9 mouse cellular contexts compared by ENCODE assay signal in genomic region chr2:116009097-116009970, GRCm38 (mm10). TPM values are rescaled to one million over a fixed set of nuclear protein-coding genes. Genes with fewer than 3 reads are reported as not detected.
DNase-seq lines count a peak whose midpoint lies in the region; ATAC-seq lines count a peak whose summit lies in the region.
"Had no signal": no experiment of that assay in that cellular context is flagged by ENCODE, and none has a peak within 500 bp of the region (broad histone marks: within the 10 kb centered on the region; RNA-seq: fewer than 3 reads in every experiment).

No protein-coding gene starts in this region.

- peak overlapping the region; percentile 45 for H3K9ac ChIP-seq in forebrain, embryonic 11.5 days (ENCODE audit: low read length)
- H3K9ac ChIP-seq in limb, embryonic 13.5 days, result peak overlapping the region; percentile 57

- peak; percentile 90 for ATAC-seq in forebrain, embryonic 11.5 days (replicated peaks; ENCODE audit: low FRiP score)
- 0 out of 2 replicates have a peak, but pooled peaks have one; percentile 32 for ATAC-seq in limb, embryonic 13.5 days (ENCODE audit: low FRiP score, low read depth)
- ATAC-seq: Patski had no signal

- H3K4me3 ChIP-seq in forebrain, embryonic 11.5 days (ENCODE audit: low read depth, low read length), result peak overlapping the region; percentile 3; the same call in 1 of the 2 replicates
- peak overlapping the region; percentile 37 for H3K4me3 ChIP-seq in limb, embryonic 13.5 days

- peaks cover 14% of the 10 kb centered on the region for H3K4me1 ChIP-seq in forebrain, embryonic 11.5 days (replicated peaks; ENCODE audit: control insufficient read depth, insufficient read depth, low read length)
- H3K4me1 ChIP-seq in limb, embryonic 13.5 days, result peaks cover 9% of the 10 kb centered on the region

- DNase-seq in kidney, postnatal 10 days, result peak; percentile 50
- no peak for DNase-seq in kidney, postnatal 25 days
- peak; percentile 81 for DNase-seq in forebrain, embryonic 11.5 days (ENCODE audit: low spot score)
- DNase-seq in retina, embryonic 14.5 days (ENCODE audit: low spot score), result peak; percentile 48
- no peak for DNase-seq in spleen, postnatal 4 days (ENCODE audit: low spot score in 2 of 2)
- DNase-seq in thymus, postnatal 0 days (ENCODE audit: low spot score), result no peak
- DNase-seq in adrenal gland, adult 8-10 months, result no peak

- WGBS in forebrain, embryonic 11.5 days, result 3% methylated on average over 20 of the region's 20 CpGs
- 20% methylated on average over 20 of the region's 20 CpGs for WGBS in limb, embryonic 13.5 days

- H3K27ac ChIP-seq in forebrain, embryonic 11.5 days (ENCODE audit: low read depth, low read length), result peak overlapping the region; percentile 77
- no peak overlapping the region for H3K27ac ChIP-seq in limb, embryonic 13.5 days

- H3K9me3 ChIP-seq in forebrain, embryonic 11.5 days (ENCODE audit: control insufficient read depth, low read length), result no peaks in the 10 kb centered on the region
- no peaks in the 10 kb centered on the region for H3K9me3 ChIP-seq in limb, embryonic 13.5 days

- no peaks in the 10 kb centered on the region for H3K36me3 ChIP-seq in forebrain, embryonic 11.5 days (ENCODE audit: control insufficient read depth, insufficient read depth, low read length)
- H3K36me3 ChIP-seq in limb, embryonic 13.5 days, result no peaks in the 10 kb centered on the region

- H3K4me2 ChIP-seq in forebrain, embryonic 11.5 days (ENCODE audit: low read depth, low read length, severe bottlenecking), result peak overlapping the region; percentile 42
- H3K4me2 ChIP-seq in limb, embryonic 13.5 days (replicated peaks), result peak overlapping the region; percentile 63

- H3K27me3 ChIP-seq in forebrain, embryonic 11.5 days (ENCODE audit: control insufficient read depth, insufficient read depth, low read length), result no peaks in the 10 kb centered on the region
- peaks cover 26% of the 10 kb centered on the region for H3K27me3 ChIP-seq in limb, embryonic 13.5 days
- H3K27me3 ChIP-seq: Patski had no signal

RNA-seq across cellular contexts. Expression of gene Meis2, which starts 56.3 kb away (rescaled TPM):
- 75.4 and 77.2 TPM in 2 replicates for polyA plus RNA-seq in forebrain, embryonic 11.5 days (2014; fragmentation: Nextera tagmentation; extraction: Ambion mirVana)
- polyA plus RNA-seq in limb, embryonic 13.5 days (2015; fragmentation: Nextera tagmentation; extraction: Ambion mirVana), result 16.1 and 18.6 TPM in 2 replicates
- polyA plus RNA-seq in thymus, postnatal 0 days (2015; fragmentation: Nextera tagmentation; extraction: Ambion mirVana), result 8.2 TPM in 2 replicates
- total RNA-seq in adrenal gland, adult 8-10 months (2022), result 100 to 1,000 TPM; 197 to 340 (median 252) TPM

Comparison
In these comparisons a context has a peak if more than half of its experiments do, and no peak if none do; other contexts are left out.
1. DNase-seq: peak in kidney, postnatal 10 days (single experiment), forebrain, embryonic 11.5 days (single experiment) and retina, embryonic 14.5 days (single experiment); none in kidney, postnatal 25 days (0 of 2), spleen, postnatal 4 days (0 of 2), thymus, postnatal 0 days (single experiment) and adrenal gland, adult 8-10 months (single experiment).